Mouse (Mus musculus) CH12.LX (cell line): ENCODE data around the gene Sec24a.

ENCODE experiments used
- CTCF ChIP-seq, 2 experiments: IDR thresholded peaks in 1 of 2; conservative IDR thresholded peaks in 1 of 2; 2 replicates each; pipeline ENCODE4 v1.5.1; 2011 to 2012; ENCODE audit warnings: low read depth in 2 of 2, low read length in 2 of 2, improper control_type of control experiment in 1 of 2, inconsistent platforms in 1 of 2, mild to moderate bottlenecking in 1 of 2, moderate library complexity in 1 of 2
- EP300 ChIP-seq: IDR thresholded peaks from 2 replicates; pipeline ENCODE4 v1.6.1; 2011; ENCODE audit warnings: low read length, improper control_type of control experiment
- GABPA ChIP-seq: IDR thresholded peaks from 2 replicates; pipeline ENCODE4 v1.6.1; 2012; ENCODE audit warnings: low read depth, low read length, improper control_type of control experiment, inconsistent platforms; ENCODE audit not compliant: insufficient replicate concordance
- JUND ChIP-seq: conservative IDR thresholded peaks from 2 replicates; pipeline ENCODE4 v1.6.1; 2011; ENCODE audit warnings: low read depth, low read length, improper control_type of control experiment
- KAT2A ChIP-seq: IDR thresholded peaks from 2 replicates; pipeline ENCODE4 v1.6.1; 2012; ENCODE audit warnings: low read length, improper control_type of control experiment, inconsistent platforms; ENCODE audit not compliant: insufficient replicate concordance
- MAX ChIP-seq: IDR thresholded peaks from 2 replicates; pipeline ENCODE4 v1.6.1; 2011; ENCODE audit warnings: low read length, improper control_type of control experiment
- MEF2A ChIP-seq: IDR thresholded peaks from 2 replicates; pipeline ENCODE4 v1.6.1; 2014; ENCODE audit warnings: low read depth, mild to moderate bottlenecking, inconsistent platforms, low read length, improper control_type of control experiment, borderline replicate concordance
- MXI1 ChIP-seq: IDR thresholded peaks from 2 replicates; pipeline ENCODE4 v1.6.1; 2011; ENCODE audit warnings: mild to moderate bottlenecking, low read depth, low read length, improper control_type of control experiment
- POLR2A ChIP-seq: IDR thresholded peaks from 2 replicates; pipeline ENCODE4 v1.6.1; 2011; ENCODE audit warnings: low read depth, mild to moderate bottlenecking, improper control_type of control experiment, low read length
- RAD21 ChIP-seq: IDR thresholded peaks from 2 replicates; pipeline ENCODE4 v1.6.1; 2011; ENCODE audit warnings: low read depth, mild to moderate bottlenecking, low read length, improper control_type of control experiment, moderate library complexity
- ZMIZ1 ChIP-seq: IDR thresholded peaks from 2 replicates; pipeline ENCODE4 v1.6.1; 2012; ENCODE audit warnings: low read depth, mild to moderate bottlenecking, inconsistent platforms, low read length, improper control_type of control experiment

DNA sequence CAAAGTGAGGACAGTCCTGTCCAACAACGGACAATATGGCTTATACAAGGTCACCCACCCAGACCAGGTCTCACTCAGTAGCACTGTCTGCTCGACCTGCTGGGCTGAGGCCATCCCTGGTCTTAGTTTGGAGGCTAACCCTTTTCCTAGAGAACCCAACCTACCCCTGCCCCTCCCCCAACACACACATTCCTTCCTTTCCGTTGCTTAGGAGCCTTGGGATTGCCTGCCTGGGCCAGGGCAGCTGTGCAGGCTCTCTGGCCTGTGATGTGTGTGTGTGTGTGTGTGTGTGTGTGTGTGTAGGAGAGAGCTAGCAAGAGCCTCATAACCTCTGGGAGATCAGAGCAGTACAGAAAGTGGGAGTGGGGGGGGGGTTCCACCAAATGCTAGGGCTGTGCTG lies 114.9 kb downstream of the Sec24a start:
- no peak for TF ChIP-seq MXI1
- no peak for TF ChIP-seq RAD21
- TF ChIP-seq POLR2A = no peak
- no peak for TF ChIP-seq ZMIZ1
- no peak for TF ChIP-seq CTCF (conservative IDR thresholded peaks at IDR 0.05 in 1 of 2, IDR thresholded peaks at IDR 0.05 in 1 of 2; ENCODE audit: low read depth in 2 of 2, low read length in 2 of 2)
- no peak for TF ChIP-seq MEF2A
- TF ChIP-seq MAX = no peak
- no peak for TF ChIP-seq JUND
- TF ChIP-seq EP300 = no peak
- no peak for TF ChIP-seq KAT2A
- no peak for TF ChIP-seq GABPA
